Mouse (Mus musculus) adrenal gland, adult (tissue): ENCODE data around the gene Hoxa3.

ENCODE experiments used
- DNase-seq, 2 experiments: peaks; one replicate each; pipeline ENCODE4 v3.0.0; 2022 to 2023; ENCODE audit warnings: low spot score in 1 of 2; ENCODE audit not compliant: inconsistent age in 2 of 2

Hoxa3 gene

GRCm38 (mm10) chr6:52220003-52220864, 7.1 kb upstream of the Hoxa3 start:
- DNase-seq, result peak; percentile 37 to 72

GRCm38 (mm10) chr6:52219234-52219942, 6.3 kb upstream of the Hoxa3 start:
- peak; percentile 29 to 68 for DNase-seq

DNA sequence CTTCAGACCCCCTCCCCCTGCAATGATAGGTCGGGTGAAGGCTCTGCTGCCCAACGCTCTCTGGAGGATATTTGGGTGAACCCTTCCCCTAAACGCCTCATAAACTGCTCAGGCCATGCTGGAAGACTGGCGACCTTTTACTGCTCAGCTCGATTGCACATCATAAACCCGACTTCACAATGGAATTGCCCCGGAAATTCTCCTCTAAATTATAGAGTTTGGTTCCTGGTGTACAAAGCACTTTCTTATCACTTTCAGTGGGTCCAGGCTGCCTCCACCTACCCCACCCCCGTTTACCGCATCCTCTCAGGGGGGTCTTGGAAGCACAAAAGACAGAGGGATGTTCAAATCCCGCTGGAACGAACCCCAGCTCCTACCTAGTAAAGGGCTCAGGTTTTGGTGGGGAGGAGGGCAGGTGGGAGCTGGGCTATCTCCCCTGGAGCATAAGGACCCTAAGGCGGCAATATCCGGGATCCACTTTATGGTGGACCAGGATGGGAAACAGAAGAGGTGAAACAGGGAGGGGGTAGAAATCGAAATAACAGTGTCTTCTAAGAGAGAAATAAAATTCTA, 5.6 kb upstream of the Hoxa3 start:
- peak; percentile 19 to 37 for DNase-seq

GRCm38 (mm10) chr6:52217895-52218642, 4.9 kb upstream of the Hoxa3 start:
- DNase-seq, result peak in 1 of 2 experiments; percentile 47

GRCm38 (mm10) chr6:52217459-52217768, 4.3 kb upstream of the Hoxa3 start:
- DNase-seq, result peak in 1 of 2 experiments; percentile 87

GRCm38 (mm10) chr6:52216691-52217458, 3.7 kb upstream of the Hoxa3 start:
- peak; percentile 65 to 93 for DNase-seq

GRCm38 (mm10) chr6:52215771-52216535, 2.8 kb upstream of the Hoxa3 start:
- DNase-seq, result peak; percentile 30 to 68

GRCm38 (mm10) chr6:52215070-52215469, 1.9 kb upstream of the Hoxa3 start:
- peak in 1 of 2 experiments; percentile 22 for DNase-seq

DNA sequence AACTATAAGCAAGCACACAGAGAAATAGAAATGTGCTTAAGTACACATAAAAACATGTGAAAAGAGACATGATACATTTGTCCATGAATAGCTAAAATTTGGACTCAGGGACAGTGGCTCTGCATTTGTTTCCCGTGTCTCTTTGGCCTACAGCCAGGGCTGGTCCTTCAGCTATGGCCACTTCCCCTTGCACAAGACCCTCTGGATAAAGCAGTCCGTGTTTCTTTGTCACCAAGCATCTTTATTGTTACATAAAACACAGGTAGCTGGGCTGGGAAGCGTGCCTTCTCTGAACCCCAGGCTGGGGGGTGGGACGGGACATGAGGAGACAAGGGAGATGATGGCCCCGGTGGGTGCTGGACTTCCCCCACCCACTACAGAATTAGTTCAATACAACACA, 1.1 kb upstream of the Hoxa3 start:
- peak in 1 of 2 experiments; percentile 17 for DNase-seq

- DNase-seq, result peak; percentile 68 to 92
Observed at GRCm38 (mm10) chr6:52212556-52213118, 499 bp downstream of the Hoxa3 start.

GRCm38 (mm10) chr6:52211961-52212360, 1.2 kb downstream of the Hoxa3 start:
- DNase-seq, result peak in 1 of 2 experiments; percentile 52

DNA sequence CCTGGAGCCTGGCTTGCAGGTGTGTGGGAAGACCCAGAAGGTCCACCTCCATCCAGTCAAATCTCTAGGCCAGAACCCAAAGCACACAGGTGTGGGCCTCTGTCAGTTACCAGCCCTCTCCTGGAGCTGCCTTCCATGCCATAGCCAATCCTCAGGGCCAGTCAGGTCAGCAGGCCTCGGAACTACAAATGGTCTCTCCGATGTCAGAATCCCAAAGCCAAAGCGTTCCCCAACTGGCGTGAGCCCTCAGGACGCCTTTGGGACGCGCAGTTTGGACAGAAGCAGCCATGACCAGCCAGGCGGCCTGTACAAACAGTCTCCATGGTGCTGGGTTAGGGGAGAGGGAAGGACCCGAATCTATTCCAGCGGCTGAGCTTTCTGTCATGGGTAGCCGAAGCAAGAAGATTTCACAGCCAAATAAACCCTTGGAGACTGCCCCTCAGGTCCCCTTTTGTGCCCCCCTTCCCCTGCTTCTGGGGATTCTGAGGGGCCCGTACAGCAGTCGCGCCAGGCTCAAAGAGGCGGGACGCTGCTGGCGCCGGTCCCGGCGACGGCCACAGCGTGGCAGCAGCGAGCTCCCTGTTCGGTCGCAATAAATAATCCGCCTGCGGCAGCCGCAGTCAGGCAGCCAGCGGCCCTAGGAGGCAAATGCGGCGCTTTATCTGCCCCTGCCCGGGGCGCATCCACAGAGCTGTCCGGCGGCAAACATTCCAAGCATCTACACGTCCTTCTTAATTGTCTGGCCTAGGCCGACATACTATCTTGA, 1.8 kb downstream of the Hoxa3 start:
- DNase-seq, result peak; percentile 87 to 95

- peak in 1 of 2 experiments; percentile 47 for DNase-seq
Observed at GRCm38 (mm10) chr6:52209685-52210046, 3.5 kb downstream of the Hoxa3 start.

DNA sequence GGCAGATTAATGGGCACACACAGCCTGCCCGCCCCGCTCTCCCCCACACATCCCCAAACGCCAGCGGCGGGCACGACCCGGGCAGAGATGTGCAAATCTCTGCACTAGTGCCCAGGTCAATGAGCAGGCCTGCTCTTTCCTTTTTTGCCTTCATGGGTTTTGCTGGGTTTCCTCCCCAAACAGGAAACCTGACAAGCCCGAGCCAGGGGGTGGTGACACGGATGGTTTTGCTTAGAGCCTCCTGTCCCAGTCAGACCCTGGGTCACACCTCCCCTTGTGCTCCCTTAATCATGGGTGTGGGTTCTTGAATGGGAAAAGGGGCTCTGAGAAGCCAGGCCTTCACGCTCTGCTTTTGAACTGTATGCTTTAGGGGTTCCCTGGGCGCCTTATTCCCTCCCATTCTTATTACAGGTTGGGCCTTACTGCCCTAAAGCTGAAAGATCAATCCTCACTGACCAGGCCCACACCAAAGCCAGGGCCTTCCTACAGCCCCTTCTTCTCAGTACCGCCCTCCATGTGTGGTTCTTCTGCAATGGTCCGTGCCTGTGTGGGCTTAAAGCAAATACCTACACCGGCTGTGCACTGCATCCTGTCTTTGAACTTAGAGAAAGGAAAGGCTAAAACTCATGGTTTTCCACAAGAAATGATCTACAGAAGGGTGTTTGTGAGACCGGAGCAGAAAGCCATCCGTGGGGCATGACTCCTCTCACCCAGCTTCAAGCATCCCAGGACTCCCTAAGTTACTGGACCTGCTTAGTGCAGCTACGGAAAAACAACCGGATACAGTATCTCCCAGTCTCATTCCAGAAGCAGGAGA, 4.1 kb downstream of the Hoxa3 start:
- DNase-seq, result peak in 1 of 2 experiments; percentile 78

GRCm38 (mm10) chr6:52208072-52208867, 4.9 kb downstream of the Hoxa3 start, which contains the start of gene Hoxa6:
TSS of gene Hoxa6 (minus strand) at chr6:52208722.
- DNase-seq, result peak; percentile 80 to 92

DNA sequence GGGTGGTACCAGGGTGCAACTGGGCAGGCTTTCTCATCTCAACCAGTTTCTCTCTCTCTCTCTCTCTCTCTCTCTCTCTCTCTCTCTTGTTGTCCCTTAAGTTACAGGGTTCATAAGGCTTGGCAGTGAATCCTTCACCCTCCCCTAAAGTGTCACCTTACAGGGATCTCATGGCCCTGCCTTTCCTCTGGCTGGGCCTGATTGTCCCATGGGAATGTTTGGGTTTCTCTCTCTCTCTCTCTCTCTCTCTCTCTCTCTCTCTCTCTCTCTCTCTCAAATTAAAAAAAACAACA, 5.5 kb downstream of the Hoxa3 start:
- no peak for DNase-seq
